Mouse (Mus musculus) CD8-positive naive resting alpha-beta T cell, adult 2 months (primary cell): ENCODE measurements at regions not wholly inside any gene's neighbourhood (a gene's known extent, or its start where the extent isn't known, plus 50 kb on each side); places are given as distances from the start of the nearest gene placed in this dataset.

Experiments used
- DNase-seq, 2 experiments: peaks; one replicate each; pipeline ENCODE4 v3.0.0; 2022; ENCODE audit warnings: low read depth in 2 of 2, low spot score in 2 of 2

GRCm38 (mm10) chr19:56235040-56235439 is 51.9 kb upstream of the Habp2 start:
- DNase-seq: no peak
